In the genomic region with DNA sequence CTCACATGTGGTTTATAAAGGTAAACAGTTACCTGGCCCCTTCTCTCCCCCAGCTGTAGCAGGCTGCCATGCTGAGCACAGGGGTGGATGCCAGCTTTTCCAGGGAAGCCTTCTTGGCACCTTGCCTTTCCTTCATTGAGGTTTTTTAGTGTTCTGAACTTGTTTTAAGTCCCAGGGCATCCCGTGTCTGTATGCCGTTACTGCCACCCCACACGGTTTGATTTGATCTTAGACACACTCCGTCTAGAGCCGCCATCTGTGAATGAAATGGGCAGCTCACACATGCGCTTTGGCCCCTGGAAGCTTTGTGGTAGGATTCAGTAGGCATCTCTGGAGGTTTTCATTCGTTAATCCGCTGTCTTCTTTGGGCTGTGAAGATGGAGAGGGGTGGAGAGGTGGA, we compare ENCODE assay signal across 14 mouse cellular contexts. TPM values are rescaled to one million over a fixed set of nuclear protein-coding genes. Genes with fewer than 3 reads are reported as not detected.
"Had no signal": no experiment of that assay in that cellular context is flagged by ENCODE, and none has a peak within 500 bp of the region (broad histone marks: within the 10 kb centered on the region; RNA-seq: fewer than 3 reads in every experiment).

No protein-coding gene starts in this region.

- H3K4me1 ChIP-seq: liver, embryonic 13.5 days had no signal

- H3K36me3 ChIP-seq: liver, embryonic 13.5 days; lung, embryonic 15.5 days; neural tube, embryonic 15.5 days had no signal

- H3K9me3 ChIP-seq: liver, embryonic 13.5 days; lung, embryonic 15.5 days; neural tube, embryonic 15.5 days had no signal

- ATAC-seq: liver, postnatal 0 days had no signal

- DNase-seq: kidney, adult 8-10 months; kidney, postnatal 25 days; liver; liver, embryonic 13.5 days; liver, postnatal 0 days; midbrain, embryonic 14.5 days; right cerebral cortex, postnatal 4 days; spleen, adult 18-20 months; thymus, adult 18-20 months; thymus, postnatal 14 days had no signal

- H3K4me3 ChIP-seq: liver, embryonic 13.5 days; lung, embryonic 15.5 days; midbrain, embryonic 10.5 days; myocyte; neural tube, embryonic 15.5 days had no signal

- H3K27me3 ChIP-seq: liver, embryonic 13.5 days; lung, embryonic 15.5 days; neural tube, embryonic 15.5 days had no signal

- H3K27ac ChIP-seq: liver, embryonic 13.5 days; lung, embryonic 15.5 days; midbrain, embryonic 10.5 days; neural tube, embryonic 15.5 days had no signal

RNA-seq across cellular contexts. Expression of a gene that starts 23.8 kb away (rescaled TPM):
- polyA plus RNA-seq: liver, postnatal 0 days; myocyte had no signal
